Mouse (Mus musculus): ENCODE results near the gene Pdcd1lg2. TPM values are rescaled to one million over a fixed set of nuclear protein-coding genes. Genes with fewer than 3 reads are reported as not detected.
"Not testable (repeated sequence)": the region's sequence is repeated elsewhere in the genome, so short reads cannot be mapped to it uniquely, and the experiment has no call there.

Gene Pdcd1lg2
- polyA plus RNA-seq, 1 experiment from 2014 or later = 0.09 TPM

DNA sequence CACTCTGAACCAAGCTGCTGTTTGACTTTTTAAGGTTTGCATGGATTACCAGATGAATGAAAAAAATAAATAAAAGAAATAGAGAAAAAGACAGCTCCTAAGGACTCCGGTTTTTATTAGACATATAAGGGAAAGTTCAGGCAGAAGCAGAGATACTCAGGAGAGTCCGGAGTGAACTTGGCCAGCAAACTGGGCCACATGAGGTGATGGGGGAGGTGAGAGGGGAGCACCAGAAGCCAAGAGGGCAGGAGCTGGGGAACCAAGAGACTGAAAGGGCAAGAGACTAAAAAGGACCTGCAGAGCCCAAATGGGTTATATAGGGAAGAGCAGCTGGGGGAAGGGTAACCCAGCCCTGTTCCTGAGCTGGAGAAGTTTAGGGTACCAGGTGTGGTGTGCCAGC, 16.0 kb upstream of the Pdcd1lg2 start:
- Histone ChIP-seq H3K79me2 (ENCODE audit: inconsistent target) (no peaks in the 10 kb centered on the region), H3K36me3 (ENCODE audit: inconsistent target) (no peaks in the 10 kb centered on the region), H3K4me3 (ENCODE audit: inconsistent target) (no peak overlapping the region), H3K27ac (no peak overlapping the region)
- WGBS (ENCODE audit: missing documents) = 100% methylated on average over 1 of the region's 2 CpGs

- Histone ChIP-seq H3K4me3 (ENCODE audit: inconsistent target) (no peak overlapping the region), H3K27ac (no peak overlapping the region), H3K36me3 (ENCODE audit: inconsistent target) (no peaks in the 10 kb centered on the region), H3K79me2 (ENCODE audit: inconsistent target) (no peaks in the 10 kb centered on the region)
- 100% methylated on average over 1 of the region's 1 CpGs for WGBS (ENCODE audit: missing documents)
Observed at GRCm38 (mm10) chr19:29396353-29396752, 14.4 kb upstream of the Pdcd1lg2 start.

- 68% methylated on average over 4 of the region's 4 CpGs for WGBS (ENCODE audit: missing documents)
Observed at GRCm38 (mm10) chr19:29399786-29400185, 10.9 kb upstream of the Pdcd1lg2 start.

GRCm38 (mm10) chr19:29400466-29400865, 10.3 kb upstream of the Pdcd1lg2 start:
- Histone ChIP-seq H3K27ac (no peak overlapping the region), H3K79me2 (ENCODE audit: inconsistent target) (no peaks in the 10 kb centered on the region), H3K4me3 (ENCODE audit: inconsistent target) (no peak overlapping the region), H3K36me3 (ENCODE audit: inconsistent target) (no peaks in the 10 kb centered on the region)
- 24% methylated on average over 3 of the region's 3 CpGs for WGBS (ENCODE audit: missing documents)

More at GRCm38 (mm10) chr19:29399786-29400185, 10.9 kb upstream of the Pdcd1lg2 start:
- no peaks in the 10 kb centered on the region for H3K79me2 ChIP-seq (ENCODE audit: inconsistent target)
- H3K4me3 ChIP-seq (ENCODE audit: inconsistent target) = no peak overlapping the region
- H3K27ac ChIP-seq = no peak overlapping the region
- H3K36me3 ChIP-seq (ENCODE audit: inconsistent target) = no peaks in the 10 kb centered on the region

DNA sequence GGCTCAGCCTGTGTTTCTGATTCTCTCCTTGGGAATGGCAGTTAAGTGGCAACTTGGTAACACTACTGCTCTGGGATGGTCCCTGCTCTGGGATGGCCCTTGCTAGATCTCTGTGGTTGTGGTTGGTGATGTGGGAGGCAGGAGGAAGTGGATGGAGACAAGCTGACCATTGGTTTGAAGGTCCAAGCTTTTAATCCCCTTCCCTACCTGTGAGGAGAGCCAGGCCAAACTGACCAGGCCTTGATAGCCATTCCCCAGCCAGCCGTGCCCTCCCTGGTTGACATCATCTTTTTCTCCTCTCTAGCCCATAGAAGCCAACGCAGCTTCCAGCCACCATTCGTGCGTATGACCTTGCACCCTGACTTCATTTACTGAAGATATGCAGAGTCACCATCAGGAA, 8.1 kb upstream of the Pdcd1lg2 start:
- 94% methylated on average over 4 of the region's 4 CpGs for whole genome bisulfite sequencing (ENCODE audit: missing documents)
- H3K4me3 ChIP-seq (ENCODE audit: inconsistent target) = no peak overlapping the region

GRCm38 (mm10) chr19:29403251-29403650, 7.5 kb upstream of the Pdcd1lg2 start:
- Histone ChIP-seq H3K4me3 (ENCODE audit: inconsistent target) (no peak overlapping the region), H3K36me3 (ENCODE audit: inconsistent target) (no peaks in the 10 kb centered on the region), H3K79me2 (ENCODE audit: inconsistent target) (no peaks in the 10 kb centered on the region), H3K27ac (no peak overlapping the region)
- WGBS (ENCODE audit: missing documents) = 74% methylated on average over 4 of the region's 4 CpGs

More for the DNA sequence above, 8.1 kb upstream of the Pdcd1lg2 start:
- Histone ChIP-seq H3K27ac (no peak overlapping the region), H3K36me3 (ENCODE audit: inconsistent target) (no peaks in the 10 kb centered on the region), H3K79me2 (ENCODE audit: inconsistent target) (no peaks in the 10 kb centered on the region)

- no CpG with 5 or more reads among the region's 2 CpGs for WGBS (ENCODE audit: missing documents)
- Histone ChIP-seq H3K4me3 (ENCODE audit: inconsistent target) (no peak overlapping the region), H3K79me2 (ENCODE audit: inconsistent target) (no peaks in the 10 kb centered on the region), H3K36me3 (ENCODE audit: inconsistent target) (no peaks in the 10 kb centered on the region), H3K27ac (no peak overlapping the region)
Observed at GRCm38 (mm10) chr19:29405388-29405787, 5.3 kb upstream of the Pdcd1lg2 start.

DNA sequence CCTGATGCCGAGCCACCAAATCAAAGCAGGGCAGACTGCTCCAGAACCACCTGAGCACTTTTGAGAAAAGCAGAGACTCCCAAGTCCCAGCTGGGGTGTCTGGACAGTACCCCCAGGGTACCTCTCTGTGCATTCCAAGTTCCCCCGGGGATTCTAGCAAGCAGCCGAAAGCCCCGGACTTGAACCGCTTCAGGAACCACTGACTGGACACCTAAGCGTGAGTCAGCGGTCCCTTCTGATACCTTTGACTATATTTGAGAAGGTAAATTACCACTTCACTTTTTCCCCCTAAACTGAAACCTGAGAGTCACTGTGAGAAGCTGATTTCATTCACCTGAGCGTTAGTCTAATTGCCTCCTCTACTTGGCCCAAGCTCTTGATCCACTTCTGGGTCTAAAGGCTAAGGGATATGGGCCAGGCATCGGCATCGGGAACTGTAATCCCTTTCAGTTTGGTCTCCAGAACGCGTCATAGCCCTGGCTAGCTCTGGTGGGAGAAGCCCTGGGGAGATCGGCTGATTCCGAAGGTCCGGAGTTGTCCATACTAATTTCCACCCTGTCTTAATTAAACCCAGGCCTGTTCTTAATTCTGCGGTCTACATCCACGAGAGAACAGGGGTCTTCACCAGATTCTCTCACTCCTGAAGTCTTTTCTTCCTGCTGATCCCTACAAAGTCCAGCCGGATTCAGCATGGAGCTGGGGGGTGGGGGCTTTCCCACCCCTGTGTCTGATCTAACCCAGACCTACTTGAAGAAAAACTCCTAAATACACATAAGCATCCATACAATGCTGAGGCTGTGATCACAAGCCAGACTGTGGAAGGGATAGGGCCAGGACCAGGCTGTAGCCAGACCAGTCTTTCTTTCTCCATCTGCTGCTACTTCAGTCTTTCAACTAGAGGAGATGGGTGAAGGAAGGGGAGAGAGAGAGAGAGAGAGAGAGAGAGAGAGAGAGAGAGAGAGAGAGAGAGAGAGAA, 4.4 kb upstream of the Pdcd1lg2 start:
- Histone ChIP-seq H3K4me3 (ENCODE audit: inconsistent target) (no peak overlapping the region), H3K36me3 (ENCODE audit: inconsistent target) (no peaks in the 10 kb centered on the region), H3K79me2 (ENCODE audit: inconsistent target) (no peaks in the 10 kb centered on the region), H3K27ac (no peak overlapping the region)
- WGBS (ENCODE audit: missing documents) = 97% methylated on average over 18 of the region's 18 CpGs

GRCm38 (mm10) chr19:29412476-29413420, 2.0 kb downstream of the Pdcd1lg2 start:
- 91% methylated on average over 6 of the region's 6 CpGs for WGBS (ENCODE audit: missing documents)
- Histone ChIP-seq H3K36me3 (ENCODE audit: inconsistent target) (no peaks in the 10 kb centered on the region), H3K79me2 (ENCODE audit: inconsistent target) (no peaks in the 10 kb centered on the region), H3K4me3 (ENCODE audit: inconsistent target) (no peak overlapping the region), H3K27ac (no peak overlapping the region)

DNA sequence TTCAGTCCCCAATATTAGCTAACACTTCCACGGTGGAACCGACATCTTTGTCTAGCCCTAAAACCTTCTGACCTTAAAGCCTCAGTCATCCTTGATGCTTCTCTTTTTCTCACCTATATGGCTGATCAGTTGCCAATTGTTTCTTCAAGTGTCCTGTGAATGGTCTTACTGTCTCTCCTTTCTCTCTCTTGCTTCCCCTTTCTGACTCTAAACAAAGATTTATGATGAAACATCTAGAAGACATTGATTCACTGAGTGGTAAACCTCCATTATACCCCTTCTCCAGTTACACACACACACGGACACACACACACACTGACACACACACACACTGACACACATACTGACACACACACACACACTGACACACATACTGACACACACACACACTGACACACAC, 3.8 kb downstream of the Pdcd1lg2 start:
- Histone ChIP-seq H3K36me3 (ENCODE audit: inconsistent target) (no peaks in the 10 kb centered on the region), H3K4me3 (ENCODE audit: inconsistent target) (no peak overlapping the region), H3K79me2 (ENCODE audit: inconsistent target) (no peaks in the 10 kb centered on the region), H3K27ac (no peak overlapping the region)
- 41% methylated on average over 3 of the region's 3 CpGs for WGBS (ENCODE audit: missing documents)

- H3K4me3 ChIP-seq (ENCODE audit: inconsistent target); H3K36me3 ChIP-seq (ENCODE audit: inconsistent target); H3K27ac ChIP-seq; H3K79me2 ChIP-seq (ENCODE audit: inconsistent target): not testable (repeated sequence)
Observed at GRCm38 (mm10) chr19:29414917-29415316, 4.2 kb downstream of the Pdcd1lg2 start.

DNA sequence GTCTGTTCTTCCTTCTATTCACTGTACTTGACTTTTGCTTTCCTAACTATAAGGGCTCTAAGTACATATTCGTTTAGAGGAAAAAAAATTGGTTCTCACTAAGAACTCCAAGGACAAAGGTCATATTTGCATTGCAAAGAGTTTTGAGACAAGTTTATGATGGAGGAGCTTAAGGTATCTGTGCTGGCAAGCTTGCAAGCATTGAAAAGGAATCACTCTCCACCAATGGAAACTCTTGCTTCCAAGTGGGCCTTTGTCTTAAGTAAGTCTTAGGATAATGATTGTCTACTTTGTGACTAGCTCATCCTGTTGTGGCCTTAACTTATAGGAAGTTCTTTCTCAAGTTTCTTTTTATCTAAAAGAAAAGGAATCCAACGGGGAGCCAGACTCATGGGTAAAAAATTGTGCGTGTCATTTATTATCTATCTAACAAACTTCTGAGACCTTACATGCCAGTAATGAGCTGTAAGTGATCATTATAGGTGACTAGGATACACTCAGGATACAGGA, 5.7 kb downstream of the Pdcd1lg2 start:
- no peak overlapping the region for H3K4me3 ChIP-seq (ENCODE audit: inconsistent target)
- WGBS (ENCODE audit: missing documents) = 81% methylated on average over 3 of the region's 3 CpGs
- H3K79me2 ChIP-seq (ENCODE audit: inconsistent target) = no peaks in the 10 kb centered on the region
- no peaks in the 10 kb centered on the region for H3K36me3 ChIP-seq (ENCODE audit: inconsistent target)
- H3K27ac ChIP-seq = no peak overlapping the region

DNA sequence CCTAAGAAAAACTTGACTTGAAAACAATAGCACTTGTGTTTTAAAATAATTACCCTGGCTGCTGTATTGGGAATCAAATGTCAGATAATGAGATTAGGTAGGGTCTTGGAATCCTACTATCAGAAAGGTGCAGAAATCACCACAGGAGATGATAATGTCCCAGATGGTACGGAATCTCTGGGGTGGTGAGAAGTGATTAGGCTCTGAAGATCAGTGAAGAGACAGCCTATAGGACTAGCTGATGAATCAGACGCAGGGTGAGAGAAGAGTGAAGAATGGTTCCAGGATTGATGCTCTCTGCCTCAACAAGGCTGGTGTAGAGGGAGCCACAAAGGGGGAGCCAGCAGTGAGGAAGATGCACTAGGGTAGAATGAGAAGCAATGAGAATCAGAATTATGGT, 6.5 kb downstream of the Pdcd1lg2 start:
- Histone ChIP-seq H3K36me3 (ENCODE audit: inconsistent target) (no peaks in the 10 kb centered on the region), H3K79me2 (ENCODE audit: inconsistent target) (no peaks in the 10 kb centered on the region), H3K4me3 (ENCODE audit: inconsistent target) (no peak overlapping the region), H3K27ac (no peak overlapping the region)
- 100% methylated on average over 2 of the region's 2 CpGs for WGBS (ENCODE audit: missing documents)

GRCm38 (mm10) chr19:29417894-29418293, 7.2 kb downstream of the Pdcd1lg2 start:
- no peak overlapping the region for H3K4me3 ChIP-seq (ENCODE audit: inconsistent target)
- peak overlapping the region; percentile 86 for H3K27ac ChIP-seq
- H3K79me2 ChIP-seq (ENCODE audit: inconsistent target) = no peaks in the 10 kb centered on the region
- 36% methylated on average over 2 of the region's 2 CpGs for WGBS (ENCODE audit: missing documents)
- no peaks in the 10 kb centered on the region for H3K36me3 ChIP-seq (ENCODE audit: inconsistent target)

All from macrophage (primary cell).